15 mouse cellular contexts compared by ENCODE assay signal in the genomic region with DNA sequence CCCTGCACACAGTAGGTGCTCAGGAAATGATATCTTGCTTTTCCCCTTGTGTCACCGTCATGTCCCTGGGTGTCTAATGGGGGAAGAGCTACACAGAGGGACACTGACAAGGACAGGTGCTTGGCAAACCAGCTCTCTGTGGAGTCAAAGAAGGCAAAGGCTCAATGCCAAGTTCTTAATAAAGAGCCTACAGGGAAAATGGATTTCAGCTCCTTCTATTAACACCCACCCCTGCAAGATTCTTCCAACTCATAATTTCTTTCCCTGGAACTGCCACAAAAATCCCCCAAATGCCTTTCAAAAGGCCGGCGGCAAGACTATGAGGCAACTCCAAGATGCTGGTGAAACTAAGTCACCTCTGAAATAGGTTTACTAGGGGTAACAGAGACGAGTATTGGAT.
"Had no signal": no experiment of that assay in that cellular context is flagged by ENCODE, and none has a peak within 500 bp of the region (broad histone marks: within the 10 kb centered on the region; RNA-seq: fewer than 3 reads in every experiment).

No protein-coding gene starts in this region.

- H3K36me3 ChIP-seq: liver, embryonic 13.5 days; midbrain, embryonic 12.5 days; midbrain, embryonic 15.5 days; neural tube, embryonic 13.5 days had no signal

- DNase-seq: kidney, postnatal 25 days; layer of hippocampus, adult 9-11 months; liver, embryonic 13.5 days; lung, adult 2 months; lung, postnatal 14 days; lung, postnatal 4 days; retina, postnatal 1 day; right cerebral cortex, postnatal 25 days; thymus, adult 18-20 months; thymus, postnatal 36 days had no signal

- H3K27ac ChIP-seq: kidney, postnatal 0 days; layer of hippocampus, adult 2 months; liver, embryonic 13.5 days; midbrain, embryonic 12.5 days; midbrain, embryonic 15.5 days; neural tube, embryonic 13.5 days had no signal

- H3K4me3 ChIP-seq: layer of hippocampus, adult 2 months; liver, embryonic 13.5 days; midbrain, embryonic 12.5 days; midbrain, embryonic 15.5 days; neural tube, embryonic 13.5 days had no signal

- H3K9me3 ChIP-seq: liver, embryonic 13.5 days; midbrain, embryonic 12.5 days; midbrain, embryonic 15.5 days; neural tube, embryonic 13.5 days had no signal

- H3K27me3 ChIP-seq: liver, embryonic 13.5 days; midbrain, embryonic 12.5 days; midbrain, embryonic 15.5 days had no signal

- H3K4me1 ChIP-seq: liver, embryonic 13.5 days; midbrain, embryonic 12.5 days; midbrain, embryonic 15.5 days had no signal
